Mouse (Mus musculus): ENCODE results near the gene Ankrd28.

- TF ChIP-seq CTCF (IDR thresholded peaks at IDR 0.05; ENCODE audit: borderline replicate concordance, extremely low read depth, insufficient read depth, insufficient read length): no peak
- no peak for TF ChIP-seq POLR2A (IDR thresholded peaks at IDR 0.05; ENCODE audit: borderline replicate concordance, extremely low read depth, insufficient read depth, insufficient read length, poor library complexity, severe bottlenecking)
These were observed 144.8 kb downstream of the Ankrd28 start for GRCm38 (mm10) chr14:31685680-31686079.

Measured in brain, embryonic 14.5 days (tissue).